Mouse (Mus musculus): ENCODE data around the gene Mgat4b. TPM values are rescaled to one million over a fixed set of nuclear protein-coding genes. Genes with fewer than 3 reads are reported as not detected.

Mgat4b gene
- polyA plus RNA-seq, 1 experiment = not detected

DNA sequence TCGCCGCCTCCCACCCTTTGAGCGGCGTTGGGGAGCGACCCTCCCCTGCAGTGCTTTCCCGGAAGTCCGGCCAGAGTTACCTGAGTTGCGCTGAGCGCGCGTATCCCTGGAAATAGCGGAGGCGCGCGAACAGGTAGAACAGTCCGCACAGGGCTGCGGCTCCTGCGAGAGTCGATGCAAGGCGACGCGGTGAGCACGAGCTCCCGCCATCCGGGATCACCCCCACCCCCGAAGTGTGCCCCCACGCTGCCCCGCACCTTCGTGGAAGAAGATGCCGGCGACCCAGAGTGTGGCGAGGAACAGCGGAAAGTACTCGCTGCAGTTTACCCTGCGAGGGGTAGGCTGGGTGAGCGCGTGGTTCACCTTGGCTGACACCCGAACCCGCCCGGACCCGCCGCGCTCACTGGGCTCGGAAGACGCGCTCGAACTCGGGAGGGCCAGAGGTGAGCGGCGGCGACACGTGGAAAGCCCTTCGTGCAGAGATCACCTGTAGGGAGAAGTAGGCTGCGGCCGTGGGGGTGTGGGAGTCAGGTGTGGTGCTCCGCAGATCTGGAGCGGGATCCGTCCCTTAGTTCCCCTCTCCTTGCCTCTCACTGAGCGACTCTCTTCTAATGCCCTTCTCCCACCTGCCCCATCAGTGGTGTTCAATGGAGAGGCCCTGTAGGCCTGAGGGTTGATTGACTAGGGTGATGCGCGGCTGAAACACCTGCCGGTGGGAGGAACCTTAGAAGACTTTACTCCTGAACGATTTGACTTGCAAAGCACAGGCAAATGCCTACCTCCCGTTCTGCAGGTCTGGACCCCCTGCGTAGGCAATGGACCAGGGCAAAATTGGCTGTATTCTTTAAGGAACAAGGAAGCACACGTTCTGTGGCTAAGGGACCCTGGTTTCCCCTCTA, 26.5 kb downstream of the Mgat4b start:
- WGBS = 8% methylated on average over 66 of the region's 66 CpGs
- Histone ChIP-seq H3K4me3 (ENCODE audit: insufficient read depth, low read depth, low read length) (peak overlapping the region; percentile 61), H3K4me1 (ENCODE audit: control insufficient read depth, insufficient read depth, low read length) (peaks cover 10% of the 10 kb centered on the region), H3K27ac (ENCODE audit: insufficient read depth, low read depth, low read length) (no peak overlapping the region)
- no peak for TF ChIP-seq CTCF (IDR thresholded peaks at IDR 0.05; ENCODE audit: insufficient read depth, low read depth, low read length)
- no peak for TF ChIP-seq POLR2A (IDR thresholded peaks at IDR 0.05; ENCODE audit: insufficient read depth, low read depth, low read length)

DNA sequence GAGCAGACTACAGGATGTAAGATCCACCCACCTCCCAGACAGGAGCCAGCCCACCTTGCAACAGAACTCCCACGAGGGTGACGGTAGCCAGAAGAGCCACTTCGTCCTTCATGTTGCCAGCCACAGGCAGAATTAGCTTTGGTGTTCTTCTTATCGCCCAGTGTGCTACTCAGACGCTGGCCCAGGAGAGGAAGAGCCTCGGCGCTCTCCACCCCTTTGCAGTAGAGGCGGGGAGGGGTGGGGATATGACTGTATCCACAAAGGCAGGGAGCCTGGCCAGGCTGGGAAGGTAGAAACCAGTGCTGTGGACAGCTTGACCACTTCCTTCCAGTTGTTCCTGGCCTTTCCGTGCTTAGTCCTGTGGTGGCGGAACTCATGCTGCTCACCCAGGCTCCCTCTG, 27.6 kb downstream of the Mgat4b start, which contains the start of gene Ltc4s:
Gene Ltc4s, minus strand, starts transcription at position 293 of the 400 bp plus-strand sequence.
- TF ChIP-seq POLR2A (IDR thresholded peaks at IDR 0.05; ENCODE audit: insufficient read depth, low read depth, low read length) (no peak), CTCF (IDR thresholded peaks at IDR 0.05; ENCODE audit: insufficient read depth, low read depth, low read length) (no peak)
- no peak within 1 kb of the TSS for H3K4me3 ChIP-seq (ENCODE audit: insufficient read depth, low read depth, low read length)

DNA sequence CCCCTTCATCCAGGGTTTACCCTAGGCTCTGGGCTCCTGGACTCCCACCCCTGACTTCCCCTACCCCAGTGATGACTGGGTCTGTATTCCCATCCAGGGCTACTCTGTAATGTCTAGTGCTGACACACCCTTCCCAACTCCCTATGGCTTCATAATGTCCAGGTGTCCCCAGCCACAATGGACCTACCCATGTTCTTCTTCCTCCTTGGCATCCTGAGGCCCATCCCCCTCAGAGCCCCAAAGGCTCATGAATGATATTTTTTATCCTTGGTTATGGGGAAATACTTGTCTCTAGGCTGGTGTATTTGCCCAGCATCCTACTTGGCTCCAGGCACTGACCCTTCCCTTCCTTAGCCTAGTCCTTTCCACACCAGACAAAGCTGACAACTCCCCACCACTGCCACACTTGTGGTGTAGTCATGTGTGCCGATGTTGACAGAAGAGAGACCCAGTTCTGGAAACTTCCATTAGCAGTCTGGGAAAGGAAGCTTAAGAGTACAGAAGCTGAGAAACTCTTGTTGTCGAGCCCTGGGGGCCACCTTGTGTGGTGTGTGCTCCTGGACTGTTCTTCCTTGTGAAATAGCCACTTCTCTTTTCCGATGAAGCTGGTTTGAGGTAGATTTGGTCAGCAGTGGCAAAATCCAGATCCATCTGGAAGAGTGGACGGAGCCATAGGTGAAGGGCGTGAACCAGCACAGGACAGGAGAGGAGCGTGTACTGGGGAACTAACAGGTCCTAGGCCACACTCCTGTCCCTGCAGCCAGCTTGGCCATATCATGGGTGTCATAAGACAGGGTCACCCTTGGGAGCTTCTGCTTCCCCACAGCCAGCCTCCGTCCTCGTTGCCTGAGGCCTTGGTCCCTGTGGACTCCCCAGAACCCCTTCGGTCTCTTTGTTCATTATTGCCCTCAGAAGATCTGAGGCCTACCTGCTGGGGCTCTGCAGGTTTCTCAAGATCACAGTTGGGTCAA, 28.4 kb downstream of the Mgat4b start:
- Histone ChIP-seq H3K4me3 (ENCODE audit: insufficient read depth, low read depth, low read length) (no peak overlapping the region), H3K4me1 (ENCODE audit: control insufficient read depth, insufficient read depth, low read length) (peaks cover 10% of the 10 kb centered on the region), H3K27ac (ENCODE audit: insufficient read depth, low read depth, low read length) (no peak overlapping the region)
- WGBS = 94% methylated on average over 9 of the region's 9 CpGs
- TF ChIP-seq POLR2A (IDR thresholded peaks at IDR 0.05; ENCODE audit: insufficient read depth, low read depth, low read length) = no peak
- no peak for TF ChIP-seq CTCF (IDR thresholded peaks at IDR 0.05; ENCODE audit: insufficient read depth, low read depth, low read length)

More for the DNA sequence above, 27.6 kb downstream of the Mgat4b start, which contains the start of gene Ltc4s:
- H3K27ac ChIP-seq (ENCODE audit: insufficient read depth, low read depth, low read length) = no peak within 1 kb of the TSS
- peaks cover 10% of the 10 kb centered on the region for H3K4me1 ChIP-seq (ENCODE audit: control insufficient read depth, insufficient read depth, low read length)
- WGBS = 74% methylated on average over 10 of the region's 10 CpGs

DNA sequence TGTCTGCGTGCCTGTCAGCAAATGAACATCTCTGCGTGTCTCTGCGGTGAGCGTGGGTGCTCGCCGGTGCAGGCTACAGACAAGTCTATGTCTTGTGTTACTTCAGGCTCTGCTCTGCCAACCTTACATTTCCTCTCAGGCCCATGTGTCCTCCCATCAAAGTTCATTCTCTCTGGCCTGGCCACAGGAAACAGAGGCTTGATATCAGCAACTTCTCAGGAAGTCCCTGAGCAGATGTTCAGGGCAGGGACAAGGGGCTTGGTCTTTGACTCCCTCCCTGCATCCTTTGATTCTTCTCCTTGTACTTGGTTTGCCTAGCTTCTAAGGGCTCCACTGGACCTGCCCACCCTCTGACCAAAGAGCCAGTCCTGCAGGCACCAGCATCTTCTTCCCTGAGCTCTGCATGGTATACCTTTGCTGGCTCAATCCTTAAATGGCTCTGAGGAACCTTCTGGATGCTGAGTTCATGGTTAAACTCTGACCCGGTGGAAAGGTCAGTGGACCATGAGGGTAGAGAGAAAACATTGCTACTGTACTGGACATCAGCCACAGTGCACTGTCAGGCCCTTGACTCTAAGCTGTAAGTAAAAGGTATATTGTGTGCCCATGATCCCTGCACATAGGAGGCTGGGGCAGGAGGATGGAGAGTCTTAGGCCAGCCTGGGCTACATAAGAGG, 29.7 kb downstream of the Mgat4b start:
- H3K4me1 ChIP-seq (ENCODE audit: control insufficient read depth, insufficient read depth, low read length) = peaks cover 10% of the 10 kb centered on the region
- no peak overlapping the region for H3K4me3 ChIP-seq (ENCODE audit: insufficient read depth, low read depth, low read length)
- 87% methylated on average over 7 of the region's 7 CpGs for WGBS
- H3K27ac ChIP-seq (ENCODE audit: insufficient read depth, low read depth, low read length) = no peak overlapping the region
- TF ChIP-seq POLR2A (IDR thresholded peaks at IDR 0.05; ENCODE audit: insufficient read depth, low read depth, low read length) (no peak), CTCF (IDR thresholded peaks at IDR 0.05; ENCODE audit: insufficient read depth, low read depth, low read length) (no peak)

DNA sequence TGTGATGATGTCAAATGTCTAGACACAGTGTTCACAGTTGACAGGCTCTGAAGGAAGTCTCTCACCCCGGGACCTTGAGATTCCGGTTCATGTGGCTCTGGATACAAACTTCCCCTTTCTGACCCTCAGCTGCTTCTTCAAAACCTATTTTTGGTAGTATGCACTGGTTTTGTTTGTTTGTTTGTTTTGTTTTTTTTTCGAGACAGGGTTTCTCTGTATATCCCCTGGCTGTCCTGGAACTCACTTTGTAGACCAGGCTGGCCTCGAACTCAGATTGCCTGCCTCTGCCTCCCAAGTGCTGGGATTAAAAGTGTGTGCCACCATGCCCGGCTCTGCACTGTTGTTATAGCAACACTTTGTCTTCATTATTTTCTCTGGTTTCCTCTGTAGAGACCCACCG, 33.2 kb downstream of the Mgat4b start:
- Histone ChIP-seq H3K4me3 (ENCODE audit: insufficient read depth, low read depth, low read length) (no peak overlapping the region), H3K4me1 (ENCODE audit: control insufficient read depth, insufficient read depth, low read length) (no peaks in the 10 kb centered on the region), H3K27ac (ENCODE audit: insufficient read depth, low read depth, low read length) (no peak overlapping the region)

DNA sequence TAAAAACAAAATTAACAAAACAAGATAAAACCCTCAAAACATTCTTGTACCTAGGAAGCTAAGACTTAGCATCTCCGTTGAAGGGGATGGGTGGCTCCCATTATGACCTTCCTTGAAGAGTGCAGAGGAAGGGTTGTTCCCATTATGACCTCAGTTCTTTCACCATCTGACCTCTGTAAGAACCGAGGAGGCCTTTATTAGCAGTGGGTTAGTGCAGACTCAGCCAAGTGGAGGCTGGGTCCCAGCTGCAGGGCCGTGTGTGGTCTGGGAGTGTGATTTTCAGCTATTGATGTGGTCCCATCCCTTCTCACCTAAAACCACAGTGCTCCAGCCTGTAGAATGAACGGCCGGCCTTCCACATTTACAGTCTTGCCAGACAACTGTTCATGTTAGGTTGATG, 34.6 kb downstream of the Mgat4b start:
- TF ChIP-seq CTCF (IDR thresholded peaks at IDR 0.05; ENCODE audit: insufficient read depth, low read depth, low read length) (no peak), POLR2A (IDR thresholded peaks at IDR 0.05; ENCODE audit: insufficient read depth, low read depth, low read length) (no peak)
- WGBS = 87% methylated on average over 5 of the region's 5 CpGs
- Histone ChIP-seq H3K4me3 (ENCODE audit: insufficient read depth, low read depth, low read length) (no peak overlapping the region), H3K4me1 (ENCODE audit: control insufficient read depth, insufficient read depth, low read length) (no peaks in the 10 kb centered on the region), H3K27ac (ENCODE audit: insufficient read depth, low read depth, low read length) (no peak overlapping the region)

More for the DNA sequence above, 33.2 kb downstream of the Mgat4b start:
- TF ChIP-seq POLR2A (IDR thresholded peaks at IDR 0.05; ENCODE audit: insufficient read depth, low read depth, low read length) (no peak), CTCF (IDR thresholded peaks at IDR 0.05; ENCODE audit: insufficient read depth, low read depth, low read length) (no peak)
- 70% methylated on average over 6 of the region's 6 CpGs for WGBS

DNA sequence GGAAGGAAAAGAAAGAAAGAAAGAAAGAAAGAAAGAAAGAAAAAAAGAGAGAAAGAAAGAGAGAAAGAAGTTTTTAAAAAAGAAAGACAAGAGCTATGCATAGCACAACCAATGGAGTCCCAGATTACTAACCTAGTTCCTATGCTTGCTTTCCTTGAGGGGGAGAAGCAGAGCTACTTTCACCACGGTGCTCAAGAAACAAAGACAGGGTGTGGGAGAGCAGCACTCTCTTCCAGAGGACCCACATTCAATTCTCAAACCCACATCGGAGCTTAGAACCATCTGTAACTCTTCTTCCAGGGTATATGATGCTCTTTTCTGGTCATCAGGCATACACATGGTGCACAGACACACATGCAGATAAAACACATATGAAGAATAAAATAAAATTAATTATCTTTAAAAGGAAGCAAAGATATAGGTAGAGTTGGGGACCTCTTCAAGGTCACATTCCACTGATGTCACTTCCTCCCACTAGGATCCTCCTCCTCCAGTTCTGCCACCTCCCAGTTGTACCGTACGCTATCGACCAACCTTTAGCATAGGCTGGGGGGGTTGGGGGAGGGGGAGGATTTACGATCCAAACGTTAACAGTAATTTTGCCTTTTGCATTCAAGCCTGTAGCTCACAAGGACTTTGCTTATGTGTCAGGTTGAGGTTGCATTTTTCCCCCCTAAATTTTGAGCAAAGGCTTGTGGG, 37.9 kb downstream of the Mgat4b start:
- peaks cover 3% of the 10 kb centered on the region for H3K4me1 ChIP-seq (ENCODE audit: control insufficient read depth, insufficient read depth, low read length)
- no peak overlapping the region for H3K4me3 ChIP-seq (ENCODE audit: insufficient read depth, low read depth, low read length)
- 78% methylated on average over 7 of the region's 7 CpGs for WGBS

DNA sequence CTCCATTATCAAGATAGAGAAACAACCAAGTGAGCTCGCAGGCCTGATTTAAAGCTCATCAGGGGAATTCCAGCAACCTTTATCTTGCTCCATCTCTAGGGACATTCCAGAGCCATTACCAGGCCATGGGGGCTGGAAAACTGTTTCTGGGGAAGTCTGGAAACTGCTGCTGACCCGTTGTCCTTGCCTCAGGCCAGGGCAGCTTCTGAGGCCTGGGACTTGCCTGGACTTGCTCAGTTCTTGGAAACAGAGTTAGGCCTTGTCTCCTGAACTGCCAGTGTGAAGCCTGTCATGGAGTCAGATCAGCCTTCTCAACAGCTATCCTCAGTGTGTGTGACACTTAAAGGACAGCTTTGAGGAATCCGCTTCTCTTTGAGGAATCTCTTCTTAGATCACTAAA, 41.5 kb downstream of the Mgat4b start:
- 85% methylated on average over 3 of the region's 3 CpGs for WGBS
- Histone ChIP-seq H3K27ac (ENCODE audit: insufficient read depth, low read depth, low read length) (no peak overlapping the region), H3K4me3 (ENCODE audit: insufficient read depth, low read depth, low read length) (no peak overlapping the region)

More for the DNA sequence above, 37.9 kb downstream of the Mgat4b start:
- TF ChIP-seq POLR2A (IDR thresholded peaks at IDR 0.05; ENCODE audit: insufficient read depth, low read depth, low read length) (no peak), CTCF (IDR thresholded peaks at IDR 0.05; ENCODE audit: insufficient read depth, low read depth, low read length) (no peak)
- H3K27ac ChIP-seq (ENCODE audit: insufficient read depth, low read depth, low read length) = no peak overlapping the region

More for the DNA sequence above, 41.5 kb downstream of the Mgat4b start:
- TF ChIP-seq CTCF (IDR thresholded peaks at IDR 0.05; ENCODE audit: insufficient read depth, low read depth, low read length) (no peak), POLR2A (IDR thresholded peaks at IDR 0.05; ENCODE audit: insufficient read depth, low read depth, low read length) (no peak)
- H3K4me1 ChIP-seq (ENCODE audit: control insufficient read depth, insufficient read depth, low read length) = peaks cover 27% of the 10 kb centered on the region

All from olfactory bulb, adult 2 months (tissue).